Mouse (Mus musculus): Measurements from ENCODE around the gene Stk17b.

DNA sequence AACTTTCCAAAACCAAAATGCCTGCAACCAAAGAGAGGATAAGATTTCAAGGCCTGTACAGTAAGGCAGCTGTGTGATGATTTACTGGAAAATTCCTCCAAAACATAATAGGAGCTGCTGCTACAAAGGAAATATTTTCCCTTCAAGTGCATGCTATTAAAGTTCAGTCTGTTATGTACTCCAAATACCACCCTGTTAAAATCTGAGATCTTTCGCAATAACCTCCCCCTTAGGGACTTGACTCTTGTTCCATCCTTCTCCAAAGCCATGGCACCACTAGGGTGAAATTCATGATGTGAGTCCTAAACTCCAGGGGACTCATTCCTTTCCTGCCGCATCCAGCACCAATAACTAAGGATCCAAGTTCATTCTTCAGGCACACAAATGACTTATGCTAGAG, 58.1 kb downstream of the Stk17b start:
- no peak for TF ChIP-seq CTCF (IDR thresholded peaks at IDR 0.05; ENCODE audit: extremely low read depth, insufficient read depth, low read length)
- TF ChIP-seq POLR2A (IDR thresholded peaks at IDR 0.05; ENCODE audit: extremely low read depth, insufficient read depth, low read length) = no peak
